Mouse (Mus musculus): ENCODE results near the gene Eif1ad.

The Eif1ad gene

DNA sequence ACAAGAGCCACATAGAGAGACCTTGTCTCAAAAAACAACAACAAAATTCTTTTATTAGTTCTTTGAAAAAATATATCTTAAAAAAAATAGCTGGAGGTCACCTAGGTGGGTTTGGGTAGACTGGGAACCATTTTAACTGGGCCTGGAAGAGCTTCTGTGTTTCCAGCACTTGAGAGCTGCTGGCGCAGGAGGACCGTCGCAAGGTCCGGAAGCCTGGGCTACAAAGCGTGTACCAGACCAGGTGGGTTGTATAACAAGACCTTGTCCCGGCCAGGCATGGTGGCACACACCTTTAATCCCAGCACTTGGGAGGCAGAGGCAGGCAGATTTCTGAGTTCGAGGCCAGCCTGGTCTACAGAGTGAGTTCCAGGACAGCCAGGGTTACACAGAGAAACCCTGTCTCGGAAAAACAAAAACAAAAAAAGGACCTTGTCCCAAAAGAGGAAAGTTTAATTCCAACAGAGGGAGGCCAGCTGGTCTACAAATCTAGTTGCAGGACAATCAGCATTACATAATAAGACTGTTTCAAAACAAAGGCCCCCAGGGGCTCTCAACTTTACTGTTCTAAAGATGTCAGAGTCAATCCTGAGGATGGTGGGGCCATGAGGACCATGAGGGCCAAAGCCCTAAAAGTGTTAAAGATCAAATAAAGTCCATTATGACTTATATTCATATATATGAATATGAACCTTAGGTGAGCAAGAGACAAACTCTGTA lies 52.4 kb downstream of the Eif1ad start:
- DNase-seq (ENCODE audit: low read depth, low spot score) = no peak

DNA sequence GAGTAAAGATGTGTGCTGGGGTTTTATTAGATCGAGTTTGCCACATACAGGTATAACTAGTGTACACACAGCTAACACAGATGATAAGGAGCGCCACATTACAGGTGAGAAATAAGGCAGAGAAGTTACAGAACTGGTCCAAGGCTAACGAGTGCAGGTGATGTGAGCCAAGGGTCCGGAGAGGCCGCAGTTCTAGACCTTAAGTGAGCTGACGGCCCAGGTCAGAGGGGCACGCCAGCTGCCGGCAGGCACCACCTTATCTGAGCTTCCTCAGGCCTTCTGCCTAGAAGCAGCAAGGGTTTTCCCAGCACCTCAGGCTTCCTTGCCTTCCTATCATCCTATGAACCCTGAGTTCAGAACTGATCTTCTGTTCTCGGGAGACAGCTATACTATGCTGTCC lies 53.1 kb downstream of the Eif1ad start:
- DNase-seq (ENCODE audit: low read depth, low spot score) = no peak

DNA sequence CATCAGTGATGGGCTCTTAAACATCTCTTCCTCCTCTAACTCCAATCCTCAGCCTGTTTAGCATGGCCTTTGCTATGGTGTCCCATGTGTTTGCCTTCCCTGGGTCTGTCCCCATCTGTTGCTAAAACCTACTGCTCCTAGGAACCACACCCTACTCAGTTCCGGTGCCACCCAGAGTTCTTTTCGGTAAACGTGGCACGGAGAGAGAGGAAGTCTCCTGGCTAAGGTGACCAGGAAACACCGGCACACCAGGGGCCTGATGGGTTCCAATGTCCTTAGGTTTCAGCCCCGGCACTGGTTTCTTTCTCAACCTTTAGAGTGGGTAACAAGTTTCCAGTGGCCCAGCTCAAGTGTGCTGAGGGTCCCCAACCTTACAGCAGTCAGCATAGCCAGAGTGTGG lies 54.0 kb downstream of the Eif1ad start:
- DNase-seq (ENCODE audit: low read depth, low spot score) = no peak
